Mouse (Mus musculus) kidney, embryonic 14.5 days (tissue): ENCODE results near the gene 1700125H20Rik. TPM values are rescaled to one million over a fixed set of nuclear protein-coding genes. Genes with fewer than 3 reads are reported as not detected.

Experiments
- ATAC-seq: fragments of 200-750 bp; cut with Nextera tagmentation; 2 replicates; pipeline ENCODE4 v1.8.0; 2017; ENCODE audit warnings: moderate number of reproducible peaks, mild to moderate bottlenecking, moderate TSS enrichment, moderate library complexity; ENCODE audit not compliant: low FRiP score, low TSS enrichment
- H3K27ac ChIP-seq: fragments of 300-500 bp; sonication (generic); 2 replicates; pipeline ENCODE4 v1.5.1; 2014; ENCODE audit warnings: low read depth, mild to moderate bottlenecking, low read length, moderate library complexity, mixed read lengths
- H3K27me3 ChIP-seq: fragments of 300-500 bp; sonication (generic); 2 replicates; pipeline ENCODE4 v1.6.1; 2014; ENCODE audit warnings: mild to moderate bottlenecking, low read length; ENCODE audit not compliant: control insufficient read depth, insufficient read depth
- H3K36me3 ChIP-seq: fragments of 300-500 bp; sonication (generic); 2 replicates; pipeline ENCODE4 v1.6.1; 2014; ENCODE audit warnings: low read length, mixed read lengths; ENCODE audit not compliant: control insufficient read depth, insufficient read depth
- H3K4me1 ChIP-seq: fragments of 300-500 bp; sonication (generic); 2 replicates; pipeline ENCODE4 v1.6.1; 2014; ENCODE audit warnings: low read length, mixed read lengths; ENCODE audit not compliant: control insufficient read depth, insufficient read depth
- H3K4me2 ChIP-seq: fragments of 300-500 bp; sonication (generic); replicated peaks from 2 replicates; pipeline ENCODE4 v1.6.1; 2014; ENCODE audit warnings: low read depth, mild to moderate bottlenecking, low read length
- H3K4me3 ChIP-seq: fragments of 300-500 bp; sonication (generic); 2 replicates; pipeline ENCODE4 v1.5.1; 2014; ENCODE audit warnings: mild to moderate bottlenecking, low read length
- H3K9ac ChIP-seq: fragments of 300-500 bp; sonication (generic); 2 replicates; pipeline ENCODE4 v1.6.1; 2014; ENCODE audit warnings: low read depth, mild to moderate bottlenecking, low read length, moderate library complexity
- H3K9me3 ChIP-seq: fragments of 300-500 bp; sonication (generic); 2 replicates; pipeline ENCODE4 v1.6.1; 2016; ENCODE audit warnings: low read length; ENCODE audit not compliant: control insufficient read depth
- WGBS: fragments of 180-500 bp; shearing (Covaris S2); extraction: QIAGEN DNeasy Blood & Tissue Kit; methylation state at CpG from one replicate; pipeline ENCODE4 v1.1.7; 2014; 5-methylcytosine and 5-hydroxymethylcytosine counted together
- polyA plus RNA-seq: library from polyadenylated mRNA; unstranded; fragments of >200 nt; fragmentation: Nextera tagmentation; extraction: Ambion mirVana; gene quantifications from 2 replicates; pipeline ENCODE4 v1.2.1, GENCODE M21; 2014

Gene 1700125H20Rik
- polyA plus RNA-seq, 1 experiment from 2014 or later: not detected

DNA sequence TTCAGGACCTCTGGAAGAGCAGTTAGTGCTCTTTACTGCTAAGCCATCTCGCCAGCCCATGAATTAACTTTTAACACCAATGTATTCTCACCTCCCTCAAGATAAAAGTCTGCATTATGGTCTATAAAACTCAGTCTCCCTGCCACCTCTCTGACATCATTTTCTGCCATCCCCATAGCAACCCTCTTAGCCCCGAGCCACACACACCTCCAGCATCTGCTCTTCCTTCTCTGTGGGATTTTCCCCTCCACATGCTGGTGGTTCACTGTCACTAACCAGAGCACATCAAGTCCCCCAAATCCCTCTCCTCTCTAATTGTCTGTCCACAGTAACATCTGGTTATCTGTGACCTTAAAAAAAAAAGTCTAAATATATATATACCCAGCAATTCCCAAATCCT, 28.7 kb downstream of the 1700125H20Rik start:
- Histone ChIP-seq H3K4me1 (no peaks in the 10 kb centered on the region), H3K36me3 (peaks cover 88% of the 10 kb centered on the region), H3K4me3 (no peak overlapping the region), H3K27ac (no peak overlapping the region), H3K4me2 (no peak overlapping the region), H3K27me3 (no peaks in the 10 kb centered on the region), H3K9ac (no peak overlapping the region), H3K9me3 (no peaks in the 10 kb centered on the region)
- no peak for ATAC-seq
- 75% methylated on average over 2 of the region's 2 CpGs for WGBS

DNA sequence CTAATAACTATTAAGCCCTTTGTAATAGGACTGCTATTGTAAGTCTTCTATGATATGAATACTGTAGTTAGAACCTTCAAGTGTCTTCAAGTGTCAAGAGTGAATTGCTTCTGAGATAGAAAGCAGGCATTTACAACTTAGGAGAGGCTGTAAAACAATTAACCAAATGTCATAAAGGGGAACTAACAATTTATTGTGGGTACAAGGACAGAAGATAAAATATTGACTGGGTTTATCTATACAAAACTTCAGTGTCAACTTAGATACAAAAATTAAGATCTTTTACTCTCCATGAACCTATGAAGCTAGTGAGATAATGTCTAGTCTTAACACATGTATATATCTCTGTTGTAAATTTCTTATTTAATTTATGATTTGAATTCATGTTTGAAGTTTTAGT, 36.0 kb downstream of the 1700125H20Rik start:
- Histone ChIP-seq H3K4me1 (no peaks in the 10 kb centered on the region), H3K9ac (no peak overlapping the region), H3K27me3 (no peaks in the 10 kb centered on the region), H3K9me3 (no peaks in the 10 kb centered on the region), H3K4me3 (no peak overlapping the region), H3K4me2 (no peak overlapping the region), H3K27ac (no peak overlapping the region), H3K36me3 (peaks cover 81% of the 10 kb centered on the region)
- no peak for ATAC-seq

DNA sequence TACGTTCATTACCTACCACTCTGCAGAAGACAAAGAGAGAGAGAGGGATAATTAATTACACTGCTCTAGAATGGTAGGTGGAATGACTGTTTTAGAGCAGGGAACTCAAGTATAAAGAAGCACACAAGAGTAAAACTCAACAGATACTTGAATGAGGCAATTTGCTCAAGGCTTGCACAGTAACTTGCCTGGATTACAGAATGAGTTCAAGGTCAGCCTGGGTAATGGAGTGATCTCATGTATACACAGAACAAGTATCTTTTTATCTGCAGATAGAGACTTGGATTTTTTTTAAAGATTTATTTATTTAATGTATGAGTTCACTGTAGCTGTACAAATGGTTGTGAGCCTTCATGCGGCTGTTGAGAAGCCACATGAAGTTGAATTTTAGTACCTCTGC, 40.9 kb downstream of the 1700125H20Rik start:
- Histone ChIP-seq H3K9ac (no peak overlapping the region), H3K4me1 (no peaks in the 10 kb centered on the region), H3K4me2 (no peak overlapping the region), H3K9me3 (no peaks in the 10 kb centered on the region), H3K27ac (no peak overlapping the region), H3K36me3 (peaks cover 84% of the 10 kb centered on the region), H3K4me3 (no peak overlapping the region), H3K27me3 (no peaks in the 10 kb centered on the region)
- WGBS: 93% methylated on average over 2 of the region's 2 CpGs
- no peak for ATAC-seq

DNA sequence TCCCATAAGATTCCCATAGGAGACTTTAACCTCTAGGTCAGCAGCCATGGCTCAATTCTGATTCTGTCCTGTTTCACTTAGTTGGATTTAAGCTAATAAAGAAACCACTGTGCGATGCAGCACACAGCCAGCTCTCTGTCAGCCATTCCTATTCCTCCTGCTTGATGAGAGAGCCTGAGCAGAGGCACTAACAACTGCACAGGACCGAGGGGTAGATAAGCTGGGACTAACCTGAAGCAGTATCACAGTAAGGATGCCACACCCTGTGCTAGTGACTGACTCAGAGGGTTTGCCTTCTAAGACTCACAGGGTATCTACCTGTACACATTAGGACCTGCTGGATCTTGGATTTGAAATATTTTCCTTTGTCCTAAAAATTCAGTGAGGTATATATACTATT, 43.0 kb downstream of the 1700125H20Rik start:
- WGBS: 98% methylated on average over 2 of the region's 2 CpGs
- no peaks in the 10 kb centered on the region for H3K27me3 ChIP-seq
- H3K4me2 ChIP-seq: no peak overlapping the region
- H3K4me1 ChIP-seq: no peaks in the 10 kb centered on the region
- H3K36me3 ChIP-seq: peaks cover 73% of the 10 kb centered on the region
- no peak overlapping the region for H3K4me3 ChIP-seq
- H3K27ac ChIP-seq: no peak overlapping the region
- H3K9me3 ChIP-seq: no peaks in the 10 kb centered on the region
- no peak for ATAC-seq
- no peak overlapping the region for H3K9ac ChIP-seq

DNA sequence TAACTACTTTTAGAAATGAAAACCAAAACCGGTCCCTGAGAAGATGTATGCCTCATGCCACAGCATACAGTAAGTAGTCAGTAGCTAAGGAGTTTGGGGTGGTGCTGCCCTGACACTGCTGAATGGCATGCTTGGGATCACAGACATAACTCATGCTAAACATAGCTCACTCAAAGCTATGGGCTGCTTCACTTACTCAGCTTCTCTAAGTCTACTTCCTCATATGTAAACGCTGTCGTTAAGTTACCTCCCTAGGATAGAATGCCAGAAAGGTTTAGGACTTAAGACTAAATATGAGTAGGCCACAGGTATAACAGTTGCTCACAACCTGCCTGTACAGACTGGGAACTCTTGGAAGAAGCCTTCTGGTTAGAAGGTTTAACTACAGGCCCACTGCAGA, 44.5 kb downstream of the 1700125H20Rik start:
- no peaks in the 10 kb centered on the region for H3K4me1 ChIP-seq
- no peak overlapping the region for H3K4me2 ChIP-seq
- H3K36me3 ChIP-seq: peaks cover 59% of the 10 kb centered on the region
- H3K9me3 ChIP-seq: no peaks in the 10 kb centered on the region
- no peak for ATAC-seq
- no peak overlapping the region for H3K4me3 ChIP-seq
- no peak overlapping the region for H3K27ac ChIP-seq
- no peaks in the 10 kb centered on the region for H3K27me3 ChIP-seq
- H3K9ac ChIP-seq: no peak overlapping the region
- WGBS: 92% methylated on average over 3 of the region's 3 CpGs

DNA sequence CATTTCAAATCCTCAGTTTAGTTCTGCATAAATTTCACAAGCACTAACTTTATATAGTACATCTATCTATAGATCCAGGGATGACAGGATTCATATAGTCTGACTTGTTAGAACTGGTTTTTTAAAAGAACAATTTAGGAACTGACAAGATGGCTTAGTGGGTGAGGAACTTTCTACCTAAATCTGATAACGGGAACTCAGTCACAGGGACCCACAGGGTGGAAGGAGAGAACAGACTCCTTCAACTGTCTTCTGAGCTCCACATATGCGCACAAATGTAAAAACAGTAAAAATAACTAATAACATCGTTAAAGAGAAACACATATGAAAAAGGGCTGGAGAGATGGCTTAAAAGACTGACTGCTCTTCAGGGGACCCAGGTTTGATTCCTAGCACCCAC, 48.8 kb downstream of the 1700125H20Rik start:
- Histone ChIP-seq H3K4me1 (no peaks in the 10 kb centered on the region), H3K27me3 (no peaks in the 10 kb centered on the region), H3K4me2 (no peak overlapping the region), H3K4me3 (no peak overlapping the region), H3K9ac (no peak overlapping the region), H3K27ac (no peak overlapping the region), H3K36me3 (peaks cover 21% of the 10 kb centered on the region), H3K9me3 (no peaks in the 10 kb centered on the region)
- 95% methylated on average over 3 of the region's 3 CpGs for WGBS
- no peak for ATAC-seq

DNA sequence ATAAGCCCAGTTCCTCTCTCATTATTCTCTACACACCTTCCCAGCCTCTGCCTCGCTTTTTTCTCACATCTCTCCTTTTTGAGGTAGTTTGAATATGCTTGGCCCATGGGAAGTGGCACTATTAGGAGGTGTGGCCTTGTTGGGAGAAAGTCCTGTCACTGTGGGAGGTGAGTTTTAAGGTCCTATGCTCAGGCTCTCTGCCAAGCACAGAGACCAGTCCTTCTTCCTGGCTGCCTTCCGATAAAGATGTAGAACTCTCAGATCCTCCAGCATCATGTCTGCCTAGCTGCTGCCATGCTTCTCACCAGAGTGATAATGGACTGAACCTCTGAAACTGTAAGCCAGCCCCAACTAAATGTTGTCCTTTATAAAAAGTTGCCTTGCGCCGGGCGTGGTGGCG, 52.4 kb downstream of the 1700125H20Rik start:
- Histone ChIP-seq H3K9ac (no peak overlapping the region), H3K4me2 (no peak overlapping the region), H3K27me3 (no peaks in the 10 kb centered on the region), H3K36me3 (peaks cover 4% of the 10 kb centered on the region; the same call in 1 of the 2 replicates), H3K4me1 (no peaks in the 10 kb centered on the region), H3K4me3 (no peak overlapping the region), H3K9me3 (no peaks in the 10 kb centered on the region), H3K27ac (no peak overlapping the region)
- no peak for ATAC-seq
- WGBS: 93% methylated on average over 6 of the region's 6 CpGs

DNA sequence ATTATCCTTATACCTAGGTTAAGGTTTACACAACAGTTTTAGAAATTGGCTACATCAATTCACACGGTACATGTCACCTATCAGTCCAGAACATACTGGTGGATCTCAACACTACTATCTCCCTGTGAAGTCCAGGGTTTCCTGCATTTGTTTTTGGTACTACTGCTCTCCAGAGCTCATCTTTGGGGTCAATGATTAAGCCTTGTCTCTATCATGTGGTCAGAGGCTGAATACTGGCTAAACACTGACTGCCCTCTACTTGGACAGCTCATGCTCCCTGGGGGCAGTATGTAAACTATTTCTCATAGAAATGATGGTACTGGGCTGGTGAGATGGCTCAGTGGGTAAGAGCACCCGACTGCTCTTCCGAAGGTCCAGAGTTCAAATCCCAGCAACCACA, 53.0 kb downstream of the 1700125H20Rik start:
- Histone ChIP-seq H3K9ac (no peak overlapping the region), H3K27me3 (no peaks in the 10 kb centered on the region), H3K27ac (no peak overlapping the region), H3K4me2 (no peak overlapping the region), H3K36me3 (peaks cover 4% of the 10 kb centered on the region; the same call in 1 of the 2 replicates), H3K9me3 (no peaks in the 10 kb centered on the region), H3K4me1 (no peaks in the 10 kb centered on the region), H3K4me3 (no peak overlapping the region)
- no peak for ATAC-seq
- 93% methylated on average over 3 of the region's 3 CpGs for WGBS
